Comparison of ENCODE assay signal across 8 mouse cellular contexts in the genomic region with DNA sequence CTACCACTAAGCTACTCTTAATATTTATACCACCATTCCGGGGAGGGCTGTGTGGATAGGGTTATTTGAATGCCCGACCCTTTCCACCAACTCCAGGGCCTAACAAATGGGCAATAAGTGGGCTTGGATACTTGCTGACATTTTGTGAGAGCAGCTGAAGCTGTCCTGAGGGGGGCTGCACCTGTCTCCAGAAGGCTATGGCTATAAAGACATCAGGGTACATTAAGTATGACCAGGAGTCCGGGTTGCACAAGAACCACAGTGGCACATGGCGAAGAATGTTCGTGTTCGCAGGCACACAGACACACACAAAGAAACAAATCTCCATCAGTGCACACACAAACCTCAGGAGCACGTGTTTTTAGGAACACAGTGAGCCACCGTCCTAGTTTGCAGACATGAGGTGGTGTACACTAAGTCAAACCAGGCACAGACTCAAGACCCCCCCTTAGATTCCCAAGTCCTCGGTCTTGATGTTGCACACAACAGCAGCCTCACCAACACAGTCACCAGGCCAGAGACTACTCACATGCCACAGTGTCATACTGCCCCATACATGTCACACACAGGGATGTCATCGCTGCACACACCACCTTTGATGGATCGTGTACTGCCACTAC. TPM values are rescaled to one million over a fixed set of nuclear protein-coding genes. Genes with fewer than 3 reads are reported as not detected.
A peak's percentile ranks its signal among the peaks of the same experiment; 100 is the strongest.
DNase-seq lines count a peak whose midpoint lies in the region; ATAC-seq and TF ChIP-seq lines count a peak whose summit lies in the region.

No protein-coding gene starts in this region.

- peak; percentile 27 for DNase-seq in cerebellum, adult 8-10 months
- DNase-seq in thymus, adult 2 months = no peak
- no peak for DNase-seq in thymus, postnatal 36 days
- DNase-seq in right cerebral cortex, postnatal 14 days = no peak
- DNase-seq in right cerebral cortex, adult 2 months (ENCODE audit: low spot score in 2 of 2) = no peak
- no peak for DNase-seq in urinary bladder, postnatal 10 days (ENCODE audit: low spot score)

- H3K9ac ChIP-seq in liver, embryonic 15.5 days = peak overlapping the region; percentile 91

- peak overlapping the region; percentile 96 for H3K27ac ChIP-seq in thymus, adult 2 months (ENCODE audit: control insufficient read depth, insufficient read depth, low read length)
- H3K27ac ChIP-seq in liver, embryonic 15.5 days (replicated peaks) = peak overlapping the region; percentile 94

- no peak for ATAC-seq in cerebellum, adult (ENCODE audit: insufficient number of reproducible peaks, low FRiP score, low TSS enrichment)
- no peak for ATAC-seq in liver, embryonic 15.5 days (ENCODE audit: insufficient read depth)

- H3K27me3 ChIP-seq in thymus, adult 2 months (ENCODE audit: control insufficient read depth, insufficient read depth, low read length) = no peaks in the 10 kb centered on the region
- no peaks in the 10 kb centered on the region for H3K27me3 ChIP-seq in liver, embryonic 15.5 days

- H3K4me1 ChIP-seq in thymus, adult 2 months (replicated peaks; ENCODE audit: control insufficient read depth, insufficient read depth, low read length) = peaks cover 42% of the 10 kb centered on the region
- H3K4me1 ChIP-seq in liver, embryonic 15.5 days (replicated peaks) = peaks cover 51% of the 10 kb centered on the region

- peaks cover 4% of the 10 kb centered on the region for H3K36me3 ChIP-seq in thymus, adult 2 months (ENCODE audit: control insufficient read depth, insufficient read depth, low read length)
- peaks cover 29% of the 10 kb centered on the region for H3K36me3 ChIP-seq in liver, embryonic 15.5 days (replicated peaks)

- TF ChIP-seq POLR2A in thymus, adult 2 months (IDR thresholded peaks at IDR 0.05; ENCODE audit: control insufficient read depth, extremely low read depth, insufficient read depth, low read length, poor library complexity) = no peak

- TF ChIP-seq CTCF in thymus, adult 2 months (IDR thresholded peaks at IDR 0.05; ENCODE audit: borderline replicate concordance, control insufficient read depth, extremely low read depth, insufficient read depth, low read length, poor library complexity) = no peak

- peak overlapping the region; percentile 63 for H3K4me3 ChIP-seq in thymus, adult 2 months (ENCODE audit: control insufficient read depth, insufficient read depth, low read length)
- H3K4me3 ChIP-seq in liver, embryonic 15.5 days (replicated peaks) = peak overlapping the region; percentile 84

- H3K4me2 ChIP-seq in liver, embryonic 15.5 days = peak overlapping the region; percentile 95

- WGBS in thymus, adult 2 months = 53% methylated on average over 11 of the region's 11 CpGs
- 63% methylated on average over 11 of the region's 11 CpGs for WGBS in liver, embryonic 15.5 days (ENCODE audit: insufficient replicate concordance)

- no peaks in the 10 kb centered on the region for H3K9me3 ChIP-seq in liver, embryonic 15.5 days (replicated peaks)

RNA-seq across cellular contexts. Expression of gene Egln2, which starts 1.0 kb away (rescaled TPM):
- polyA plus RNA-seq in thymus, adult 2 months (2012; rRNA removed) = 116 and 125 TPM in 2 replicates
- polyA plus RNA-seq in liver, embryonic 15.5 days (2015; fragmentation: Nextera tagmentation; extraction: Ambion mirVana) = 29.2 and 37.3 TPM in 2 replicates

RNA-seq across cellular contexts. Expression of gene Rab4b, which starts 11.1 kb away (rescaled TPM):
- 127 and 136 TPM in 2 replicates for polyA plus RNA-seq in thymus, adult 2 months (2012; rRNA removed)
- 21.2 and 23.0 TPM in 2 replicates for polyA plus RNA-seq in liver, embryonic 15.5 days (2015; fragmentation: Nextera tagmentation; extraction: Ambion mirVana)

RNA-seq across cellular contexts. Expression of gene Gm21983, which starts 13.3 kb away (rescaled TPM):
- polyA plus RNA-seq in thymus, adult 2 months (2012; rRNA removed) = 0.19 TPM in 1 of 2 replicates, not detected in the other
- polyA plus RNA-seq in liver, embryonic 15.5 days (2015; fragmentation: Nextera tagmentation; extraction: Ambion mirVana) = not detected in 2 replicates

RNA-seq across cellular contexts. Expression of gene Mia, which starts 13.4 kb away (rescaled TPM):
- 4.0 and 5.2 TPM in 2 replicates for polyA plus RNA-seq in thymus, adult 2 months (2012; rRNA removed)
- 0.61 and 1.5 TPM in 2 replicates for polyA plus RNA-seq in liver, embryonic 15.5 days (2015; fragmentation: Nextera tagmentation; extraction: Ambion mirVana)

RNA-seq across cellular contexts. Expression of gene Cyp2t4, which starts 14.1 kb away (rescaled TPM):
- polyA plus RNA-seq in thymus, adult 2 months (2012; rRNA removed) = 0.11 TPM in 1 of 2 replicates, not detected in the other
- polyA plus RNA-seq in liver, embryonic 15.5 days (2015; fragmentation: Nextera tagmentation; extraction: Ambion mirVana) = not detected in 2 replicates
